Mouse (Mus musculus) forebrain, embryonic 14.5 days (tissue): ENCODE results near the gene Lmod1. TPM values are rescaled to one million over a fixed set of nuclear protein-coding genes. Genes with fewer than 3 reads are reported as not detected.
"Not testable (repeated sequence)": the region's sequence is repeated elsewhere in the genome, so short reads cannot be mapped to it uniquely, and the experiment has no call there.

ENCODE experiments used
- ATAC-seq: fragments of 200-750 bp; cut with Nextera tagmentation; 2 replicates; pipeline ENCODE4 v1.8.0; 2017; ENCODE audit warnings: mild to moderate bottlenecking, moderate library complexity
- DNase-seq: peaks from one replicate; pipeline ENCODE4 v3.0.0-alpha.2; 2015; ENCODE audit warnings: low spot score
- H3K27ac ChIP-seq: fragments of 300-500 bp; sonication (generic); 2 replicates; pipeline ENCODE4 v1.5.1; 2014; ENCODE audit warnings: low read depth, mild to moderate bottlenecking, control low read depth, low read length, moderate library complexity
- H3K27me3 ChIP-seq: fragments of 300-500 bp; sonication (generic); replicated peaks from 2 replicates; pipeline ENCODE4 v1.6.1; 2014; ENCODE audit warnings: low read length, control low read depth, mixed read lengths; ENCODE audit not compliant: control insufficient read depth, insufficient read depth
- H3K36me3 ChIP-seq: fragments of 300-500 bp; sonication (generic); 2 replicates; pipeline ENCODE4 v1.6.1; 2014; ENCODE audit warnings: low read length, control low read depth; ENCODE audit not compliant: control insufficient read depth, insufficient read depth
- H3K4me1 ChIP-seq: fragments of 300-500 bp; sonication (generic); 2 replicates; pipeline ENCODE4 v1.6.1; 2014; ENCODE audit warnings: antibody characterized with exemption, low read length, control low read depth; ENCODE audit not compliant: control insufficient read depth, insufficient read depth
- H3K4me2 ChIP-seq: fragments of 300-500 bp; sonication (generic); 2 replicates; pipeline ENCODE4 v1.6.1; 2014; ENCODE audit warnings: mild to moderate bottlenecking, control low read depth, low read length
- H3K4me3 ChIP-seq: fragments of 300-500 bp; sonication (generic); 2 replicates; pipeline ENCODE4 v1.5.1; 2014; ENCODE audit warnings: low read depth, low read length, control low read depth
- H3K9ac ChIP-seq: fragments of 300-500 bp; sonication (generic); 2 replicates; pipeline ENCODE4 v1.6.1; 2014; ENCODE audit warnings: mild to moderate bottlenecking, low read length, control low read depth, moderate library complexity
- H3K9me3 ChIP-seq: fragments of 300-500 bp; sonication (generic); replicated peaks from 2 replicates; pipeline ENCODE4 v1.6.1; 2016; ENCODE audit warnings: low read length, control low read depth, mixed read lengths; ENCODE audit not compliant: control insufficient read depth
- WGBS: fragments of 180-500 bp; shearing (Covaris S2); extraction: QIAGEN DNeasy Blood & Tissue Kit; methylation state at CpG from one replicate; pipeline ENCODE4 v1.1.7; 2014; 5-methylcytosine and 5-hydroxymethylcytosine counted together
- polyA plus RNA-seq: library from polyadenylated mRNA; unstranded; fragments of >200 nt; fragmentation: Nextera tagmentation; extraction: Ambion mirVana; gene quantifications from 2 replicates; pipeline ENCODE4 v1.2.1, GENCODE M21; 2014

The Lmod1 gene
- polyA plus RNA-seq, 1 experiment from 2014 or later = 0.17 TPM

GRCm38 (mm10) chr1:135380071-135380991 is 55.7 kb downstream of the Lmod1 start:
- no peak overlapping the region for H3K27ac ChIP-seq
- H3K4me3 ChIP-seq = no peak overlapping the region
- no peak overlapping the region for H3K9ac ChIP-seq
- H3K4me1 ChIP-seq = 0 out of 2 replicates have a peak, but pooled peaks cover under 1% of the 10 kb centered on the region
- whole genome bisulfite sequencing = 68% methylated on average over 15 of the region's 15 CpGs
- ATAC-seq = no peak
- DNase-seq = peak; percentile 32
- no peaks in the 10 kb centered on the region for H3K27me3 ChIP-seq
- no peak overlapping the region for H3K4me2 ChIP-seq
- peaks cover 33% of the 10 kb centered on the region for H3K36me3 ChIP-seq
- H3K9me3 ChIP-seq = no peaks in the 10 kb centered on the region

DNA sequence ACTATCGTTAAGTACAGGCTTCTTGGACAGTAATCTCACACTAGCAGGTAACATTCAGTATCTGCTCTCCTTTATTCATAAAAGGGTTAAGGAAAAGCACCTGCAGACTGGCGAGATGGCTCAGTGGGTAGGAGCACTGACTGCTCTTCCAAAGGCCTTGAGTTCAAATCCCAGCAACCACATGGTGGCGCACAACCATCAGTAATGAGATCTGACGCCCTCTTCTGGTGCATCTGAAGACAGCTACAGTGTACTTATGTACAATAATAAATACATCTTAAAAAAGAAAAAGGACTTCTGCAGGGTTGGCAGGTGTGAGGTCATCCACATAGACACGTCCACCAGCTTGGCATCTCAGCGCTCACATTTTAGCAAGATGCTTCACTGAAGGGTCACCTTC is 57.0 kb downstream of the Lmod1 start:
- H3K9me3 ChIP-seq, H3K27me3 ChIP-seq, H3K4me1 ChIP-seq, ATAC-seq, H3K27ac ChIP-seq, H3K4me3 ChIP-seq, H3K9ac ChIP-seq, H3K4me2 ChIP-seq, DNase-seq: not testable (repeated sequence)
- WGBS = 60% methylated on average over 6 of the region's 6 CpGs
- peaks cover 45% of the 10 kb centered on the region for H3K36me3 ChIP-seq

- Histone ChIP-seq H3K4me1 (no peaks in the 10 kb centered on the region), H3K27me3 (no peaks in the 10 kb centered on the region), H3K4me2 (no peak overlapping the region), H3K4me3 (no peak overlapping the region), H3K36me3 (peaks cover 71% of the 10 kb centered on the region), H3K27ac (no peak overlapping the region), H3K9ac (no peak overlapping the region), H3K9me3 (no peaks in the 10 kb centered on the region)
- WGBS = 97% methylated on average over 5 of the region's 5 CpGs
- ATAC-seq (no peak), DNase-seq (no peak)
These were observed 59.6 kb downstream of the Lmod1 start for GRCm38 (mm10) chr1:135384171-135384570.

DNA sequence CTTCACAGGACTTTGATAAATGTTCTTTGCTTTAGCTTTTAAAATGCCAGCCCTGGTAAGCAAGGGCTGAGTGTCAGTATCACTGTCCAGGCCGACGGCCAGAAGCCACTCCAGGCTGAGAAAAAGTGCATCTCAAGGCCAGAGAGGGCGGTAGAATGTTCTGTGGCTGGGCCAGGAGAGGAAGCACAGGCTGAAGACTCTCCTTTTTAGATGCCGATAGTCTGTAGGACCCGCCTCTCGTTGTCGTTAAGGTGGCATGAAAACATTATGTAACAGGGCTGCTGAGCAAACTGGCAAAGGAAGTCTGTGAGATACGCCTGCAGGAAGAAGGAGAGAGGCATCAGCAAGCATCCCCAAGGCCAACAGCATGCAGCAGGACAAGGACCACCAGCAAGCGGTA is 60.6 kb downstream of the Lmod1 start:
- H3K9me3 ChIP-seq = no peaks in the 10 kb centered on the region
- H3K4me2 ChIP-seq = no peak overlapping the region
- DNase-seq (no peak), ATAC-seq (no peak)
- no peaks in the 10 kb centered on the region for H3K4me1 ChIP-seq
- no peak overlapping the region for H3K9ac ChIP-seq
- H3K4me3 ChIP-seq = no peak overlapping the region
- H3K27me3 ChIP-seq = no peaks in the 10 kb centered on the region
- no peak overlapping the region for H3K27ac ChIP-seq
- 88% methylated on average over 9 of the region's 9 CpGs for WGBS
- H3K36me3 ChIP-seq = peaks cover 81% of the 10 kb centered on the region

GRCm38 (mm10) chr1:135399466-135399865 is 74.9 kb downstream of the Lmod1 start:
- 95% methylated on average over 5 of the region's 5 CpGs for WGBS
- H3K4me2 ChIP-seq = no peak overlapping the region
- no peak for DNase-seq
- ATAC-seq = no peak
- peaks cover 90% of the 10 kb centered on the region for H3K36me3 ChIP-seq
- no peaks in the 10 kb centered on the region for H3K9me3 ChIP-seq
- H3K27me3 ChIP-seq = no peaks in the 10 kb centered on the region
- H3K27ac ChIP-seq = no peak overlapping the region
- H3K4me3 ChIP-seq = no peak overlapping the region
- H3K4me1 ChIP-seq = no peaks in the 10 kb centered on the region
- no peak overlapping the region for H3K9ac ChIP-seq

- 97% methylated on average over 3 of the region's 3 CpGs for WGBS
- no peaks in the 10 kb centered on the region for H3K27me3 ChIP-seq
- H3K9ac ChIP-seq = no peak overlapping the region
- no peak overlapping the region for H3K4me3 ChIP-seq
- H3K36me3 ChIP-seq = peaks cover 91% of the 10 kb centered on the region
- H3K27ac ChIP-seq = no peak overlapping the region
- no peak overlapping the region for H3K4me2 ChIP-seq
- no peaks in the 10 kb centered on the region for H3K9me3 ChIP-seq
- DNase-seq (peak; percentile 52), ATAC-seq (no peak)
- H3K4me1 ChIP-seq = no peaks in the 10 kb centered on the region
These were observed 77.0 kb downstream of the Lmod1 start for GRCm38 (mm10) chr1:135401452-135402110.

- no peak for DNase-seq
- Histone ChIP-seq H3K9me3 (no peaks in the 10 kb centered on the region), H3K9ac (no peak overlapping the region), H3K4me2 (no peak overlapping the region), H3K4me3 (no peak overlapping the region), H3K4me1 (no peaks in the 10 kb centered on the region), H3K27me3 (no peaks in the 10 kb centered on the region), H3K36me3 (peaks cover 97% of the 10 kb centered on the region), H3K27ac (no peak overlapping the region)
- 65% methylated on average over 7 of the region's 7 CpGs for WGBS
- no peak for ATAC-seq
These were observed 80.7 kb downstream of the Lmod1 start for GRCm38 (mm10) chr1:135405356-135405755.

DNA sequence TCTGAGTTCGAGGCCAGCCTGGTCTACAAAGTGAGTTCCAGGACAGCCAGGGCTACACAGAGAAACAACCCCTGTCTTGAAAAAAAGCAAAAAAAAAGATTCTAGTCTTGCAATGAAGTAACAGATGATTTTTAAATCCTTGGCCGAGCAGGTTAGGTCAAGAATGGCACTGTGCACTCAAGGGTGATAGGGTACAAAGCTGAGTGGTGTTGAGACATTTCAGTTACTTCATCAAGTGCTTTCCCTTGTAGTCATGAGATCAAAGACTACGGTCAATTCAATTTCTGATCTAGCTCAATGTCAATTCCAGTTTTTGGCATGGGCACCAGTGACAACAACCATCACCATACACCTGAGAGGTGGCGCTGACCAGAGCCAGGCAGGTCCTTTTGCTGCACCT is 84.4 kb downstream of the Lmod1 start:
- ATAC-seq = no peak
- Histone ChIP-seq H3K4me2 (no peak overlapping the region), H3K4me1 (no peaks in the 10 kb centered on the region), H3K27me3 (no peaks in the 10 kb centered on the region), H3K36me3 (peaks cover 93% of the 10 kb centered on the region), H3K9me3 (no peaks in the 10 kb centered on the region), H3K9ac (no peak overlapping the region), H3K4me3 (no peak overlapping the region), H3K27ac (no peak overlapping the region)
- DNase-seq = no peak
- 98% methylated on average over 4 of the region's 4 CpGs for WGBS

DNA sequence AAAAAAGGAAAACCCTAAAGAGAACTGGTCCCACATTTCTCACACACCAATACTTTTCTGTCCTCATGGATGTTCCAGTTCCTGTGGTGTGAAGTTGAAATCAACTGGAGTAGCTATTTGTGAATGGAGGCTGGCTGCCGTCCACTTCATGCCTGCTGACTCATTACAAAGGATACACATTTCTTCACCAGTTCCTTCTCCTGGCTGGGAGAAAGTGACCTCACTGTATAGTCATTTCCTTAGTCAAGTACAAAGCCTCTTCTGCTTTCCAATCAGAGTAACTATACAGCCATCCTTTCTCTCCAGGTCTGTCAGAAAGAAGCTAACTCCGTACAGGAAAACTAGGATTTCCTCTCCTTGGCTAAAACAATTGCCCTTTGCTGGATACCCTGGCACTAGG is 86.4 kb downstream of the Lmod1 start:
- H3K9ac ChIP-seq = no peak overlapping the region
- no peak overlapping the region for H3K4me3 ChIP-seq
- no peaks in the 10 kb centered on the region for H3K4me1 ChIP-seq
- H3K27ac ChIP-seq = no peak overlapping the region
- 73% methylated on average over 2 of the region's 2 CpGs for WGBS
- H3K36me3 ChIP-seq = peaks cover 92% of the 10 kb centered on the region
- ATAC-seq (no peak), DNase-seq (no peak)
- H3K27me3 ChIP-seq = no peaks in the 10 kb centered on the region
- H3K9me3 ChIP-seq = no peaks in the 10 kb centered on the region
- no peak overlapping the region for H3K4me2 ChIP-seq
